Mouse (Mus musculus) heart, adult 11 months (tissue): ENCODE measurements around the gene Pfas.
A peak's percentile ranks its signal among the peaks of the same experiment; 100 is the strongest.

Source experiments
- DNase-seq: peaks from one replicate; pipeline ENCODE4 v3.0.0; 2022

Pfas gene

GRCm38 (mm10) chr11:68970232-68970631 is 38.0 kb downstream of the Pfas start:
- DNase-seq = peak; percentile 97

- no peak for DNase-seq
Observed at GRCm38 (mm10) chr11:68968752-68969151, 39.5 kb downstream of the Pfas start.

- DNase-seq = peak; percentile 100
Observed at GRCm38 (mm10) chr11:68967337-68968282, 40.6 kb downstream of the Pfas start, which contains the start of gene Slc25a35. Gene Slc25a35, plus strand, starts transcription at chr11:68968131.

GRCm38 (mm10) chr11:68966554-68966953 is 41.7 kb downstream of the Pfas start:
- no peak for DNase-seq

- DNase-seq = no peak
Observed at GRCm38 (mm10) chr11:68965845-68966244, 42.4 kb downstream of the Pfas start.

GRCm38 (mm10) chr11:68965050-68965449 is 43.2 kb downstream of the Pfas start:
- no peak for DNase-seq

GRCm38 (mm10) chr11:68963405-68963804 is 44.9 kb downstream of the Pfas start:
- no peak for DNase-seq

- DNase-seq = peak; percentile 95
Observed at GRCm38 (mm10) chr11:68962159-68962558, 46.1 kb downstream of the Pfas start.

- DNase-seq = no peak
Observed at GRCm38 (mm10) chr11:68961596-68961995, 46.7 kb downstream of the Pfas start.

- no peak for DNase-seq
Observed at GRCm38 (mm10) chr11:68957971-68958370, 50.3 kb downstream of the Pfas start.

GRCm38 (mm10) chr11:68957308-68957707 is 51.0 kb downstream of the Pfas start, which contains the start of gene Arhgef15:
Gene Arhgef15, minus strand, starts transcription at chr11:68957480.
- peak; percentile 96 for DNase-seq

GRCm38 (mm10) chr11:68956697-68957096 is 51.6 kb downstream of the Pfas start:
- peak; percentile 98 for DNase-seq

- DNase-seq = peak; percentile 98
Observed at GRCm38 (mm10) chr11:68956107-68956506, 52.2 kb downstream of the Pfas start.

- peak; percentile 87 for DNase-seq
Observed at GRCm38 (mm10) chr11:68955473-68955872, 52.8 kb downstream of the Pfas start.

- peak; percentile 93 for DNase-seq
Observed at GRCm38 (mm10) chr11:68954408-68954807, 53.9 kb downstream of the Pfas start.

GRCm38 (mm10) chr11:68953903-68954302 is 54.4 kb downstream of the Pfas start:
- DNase-seq = no peak

GRCm38 (mm10) chr11:68947542-68947993 is 60.7 kb downstream of the Pfas start:
- DNase-seq = no peak

- no peak for DNase-seq
Observed at GRCm38 (mm10) chr11:68946806-68947440, 61.3 kb downstream of the Pfas start.

GRCm38 (mm10) chr11:68946001-68946400 is 62.3 kb downstream of the Pfas start:
- DNase-seq = no peak

GRCm38 (mm10) chr11:68945245-68945644 is 63.0 kb downstream of the Pfas start:
- no peak for DNase-seq

- no peak for DNase-seq
Observed at GRCm38 (mm10) chr11:68942731-68943130, 65.5 kb downstream of the Pfas start.

GRCm38 (mm10) chr11:68940516-68940915 is 67.7 kb downstream of the Pfas start:
- no peak for DNase-seq

GRCm38 (mm10) chr11:68939451-68940304 is 68.6 kb downstream of the Pfas start:
- peak; percentile 99 for DNase-seq
